Mouse (Mus musculus) megakaryocyte, embryonic 14.5 days (primary cell): ENCODE data around the gene Tenm3.

Experiments
- FLI1 ChIP-seq: IDR thresholded peaks from 2 replicates; pipeline ENCODE4 v1.6.1; 2012; ENCODE audit warnings: low read length, inconsistent platforms, mixed read lengths
- GATA1 ChIP-seq: IDR thresholded peaks from 3 replicates; pipeline ENCODE4 v1.6.1; 2012; ENCODE audit warnings: mixed read lengths, low read length, inconsistent platforms, borderline replicate concordance

DNA sequence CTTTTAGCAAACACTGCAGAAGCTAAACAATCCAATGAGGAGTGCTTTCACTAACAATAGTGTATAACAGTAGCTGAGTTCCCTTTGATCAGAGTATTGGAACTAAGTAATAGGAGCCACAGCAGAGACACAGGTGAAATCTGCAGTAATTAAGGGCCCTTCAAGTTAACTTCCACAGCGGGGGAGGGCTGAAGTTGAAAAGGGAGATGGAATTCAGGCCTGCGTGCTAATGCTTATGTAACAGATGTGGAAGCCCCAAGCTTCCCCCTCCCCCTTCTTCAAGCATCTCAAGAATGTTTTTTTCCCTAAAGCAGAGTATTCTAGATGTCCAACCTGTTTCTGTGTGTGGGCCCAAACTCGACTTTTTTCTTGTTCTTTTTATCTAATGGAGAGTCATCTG, 394.1 kb downstream of the Tenm3 start:
- no peak for TF ChIP-seq GATA1
- no peak for TF ChIP-seq FLI1
